Mouse (Mus musculus): ENCODE data around the gene Zfp874a.
"Not testable (repeated sequence)": the region's sequence is repeated elsewhere in the genome, so short reads cannot be mapped to it uniquely, and the experiment has no call there.

- not testable (repeated sequence) for TF ChIP-seq CTCF (IDR thresholded peaks at IDR 0.05; ENCODE audit: extremely low read depth, insufficient read length, insufficient replicate concordance, low read depth, low read length); POLR2A (IDR thresholded peaks at IDR 0.05; ENCODE audit: low read depth, low read length)
Measured at GRCm38 (mm10) chr13:67437095-67437494, 14.3 kb downstream of the Zfp874a start.

Measured in small intestine, adult 2 months (tissue).